Mouse (Mus musculus): ENCODE measurements around the gene Ccdc158. TPM values are rescaled to one million over a fixed set of nuclear protein-coding genes. Genes with fewer than 3 reads are reported as not detected.
A peak's percentile ranks its signal among the peaks of the same experiment; 100 is the strongest.

Ccdc158 gene
- polyA plus RNA-seq, 1 experiment: not detected

DNA sequence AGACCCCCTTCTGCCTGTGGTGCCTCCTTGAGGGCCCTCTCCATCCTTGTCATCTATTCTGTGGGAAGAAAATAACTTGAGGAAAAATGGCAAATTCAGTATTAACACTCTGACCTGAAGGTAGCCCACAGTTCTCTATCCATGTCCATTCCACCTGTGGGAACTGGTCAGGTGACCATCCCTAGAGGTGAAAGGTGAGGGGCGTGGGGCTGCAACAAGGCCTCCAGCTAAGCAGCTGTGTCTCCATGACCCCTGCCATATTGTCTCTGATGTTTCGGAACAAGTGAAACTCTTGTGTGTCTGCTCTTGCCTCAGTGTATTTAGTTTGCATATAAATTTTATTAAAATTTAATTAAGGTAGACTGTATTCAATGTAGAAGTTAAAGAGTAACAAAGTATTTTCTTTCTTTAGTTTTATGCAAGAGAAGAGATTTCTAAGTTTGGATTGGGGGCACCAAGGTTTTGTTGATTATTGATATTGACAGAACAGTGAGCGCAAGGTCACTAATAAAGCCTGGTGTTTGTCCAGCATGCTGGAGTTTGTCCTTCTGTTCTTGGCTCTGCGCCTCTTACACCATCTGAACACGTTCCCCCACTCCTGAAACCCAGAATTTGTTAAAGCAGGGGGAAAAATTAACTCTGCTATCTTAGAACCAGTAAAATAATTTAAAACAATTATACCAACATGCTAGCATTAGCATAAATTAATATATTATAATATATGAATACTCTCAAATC lies 67.4 kb downstream of the Ccdc158 start:
- H3K4me3 ChIP-seq: no peak overlapping the region
- H3ac ChIP-seq (ENCODE audit: control insufficient read depth, insufficient read length): no peak overlapping the region
- no peak overlapping the region for H3K4me2 ChIP-seq (ENCODE audit: low read depth)
- H3K36me3 ChIP-seq (ENCODE audit: control insufficient read depth, insufficient read depth): peaks cover 21% of the 10 kb centered on the region
- peak; percentile 42 for TF ChIP-seq POLR2A (IDR thresholded peaks at IDR 0.05; ENCODE audit: insufficient read length, low read depth)
- peak; percentile 80 for TF ChIP-seq POLR2AphosphoS2 (IDR thresholded peaks at IDR 0.05; ENCODE audit: insufficient read length, low read depth)
- TF ChIP-seq MAX (IDR thresholded peaks at IDR 0.05; ENCODE audit: low read depth): no peak
- peaks cover 28% of the 10 kb centered on the region for H3K79me2 ChIP-seq (ENCODE audit: control insufficient read depth, insufficient read depth)
- no peaks in the 10 kb centered on the region for H3K27me3 ChIP-seq (ENCODE audit: control insufficient read depth, insufficient read depth, insufficient read length)

DNA sequence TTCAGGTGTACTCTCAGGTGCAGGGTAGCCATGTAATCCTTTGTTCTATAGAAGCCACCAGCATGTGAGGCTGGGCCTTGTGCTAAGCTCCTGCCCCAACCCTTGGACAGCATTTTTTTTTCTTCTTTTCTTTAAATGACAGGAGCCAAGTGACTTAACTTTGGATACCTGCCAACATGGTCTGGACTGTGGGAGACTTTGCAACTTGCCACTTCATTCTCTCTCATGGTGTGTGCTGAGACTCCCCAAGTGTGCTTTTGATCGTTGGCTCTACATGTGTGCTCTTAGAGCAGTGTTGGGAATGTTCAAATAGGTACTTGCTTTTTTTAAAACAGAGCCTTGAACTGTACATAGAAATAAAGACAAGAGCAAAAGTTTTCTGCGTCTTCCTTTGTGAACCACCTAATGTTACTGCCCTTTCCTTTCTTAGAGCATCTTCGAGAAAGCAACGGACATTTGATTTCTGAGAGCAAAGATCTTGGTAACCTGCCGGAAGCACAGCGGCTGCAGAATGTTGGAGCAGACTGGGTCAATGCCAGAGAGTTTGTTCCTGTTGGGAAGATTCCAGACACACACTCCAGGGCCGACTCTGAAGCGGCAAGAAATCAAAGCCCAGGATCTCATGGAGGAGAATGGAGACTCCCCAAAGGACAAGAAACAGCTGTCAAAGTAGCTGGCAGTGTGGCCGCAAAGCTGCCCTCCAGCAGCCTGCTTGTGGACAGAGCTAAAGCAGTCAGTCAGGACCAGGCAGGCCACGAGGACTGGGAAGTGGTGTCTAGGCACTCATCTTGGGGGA lies 70.4 kb downstream of the Ccdc158 start:
- TF ChIP-seq CEBPB (IDR thresholded peaks at IDR 0.05; ENCODE audit: insufficient read depth, poor library complexity, severe bottlenecking) (no peak), MYOD1 (IDR thresholded peaks at IDR 0.05; ENCODE audit: control insufficient read depth in 1 of 3, insufficient read length in 2 of 3, low read depth in 2 of 3) (peak in 1 of 3 experiments; percentile 16), TCF3 (IDR thresholded peaks at IDR 0.05; ENCODE audit: insufficient read length, low read depth) (no peak), REST (IDR thresholded peaks at IDR 0.05; ENCODE audit: insufficient read depth, insufficient read length) (no peak), USF1 (IDR thresholded peaks at IDR 0.05; ENCODE audit: low read depth) (no peak), E2F4 (IDR thresholded peaks at IDR 0.05; ENCODE audit: insufficient read depth) (no peak), MYOG (IDR thresholded peaks at IDR 0.05; ENCODE audit: control insufficient read depth in 1 of 3, insufficient read depth in 1 of 3, insufficient read length in 2 of 3, low read depth in 2 of 3) (peak in 1 of 3 experiments; percentile 40), TCF12 (IDR thresholded peaks at IDR 0.05; ENCODE audit: insufficient read depth, poor library complexity, severe bottlenecking) (no peak), SRF (IDR thresholded peaks at IDR 0.05; ENCODE audit: control insufficient read depth, insufficient read length, low read depth) (no peak), MAX (IDR thresholded peaks at IDR 0.05; ENCODE audit: low read depth) (no peak), POLR2AphosphoS2 (IDR thresholded peaks at IDR 0.05; ENCODE audit: insufficient read length, low read depth) (peak; percentile 32), POLR2A (IDR thresholded peaks at IDR 0.05; ENCODE audit: insufficient read length, low read depth) (peak; percentile 15)
- Histone ChIP-seq H3K79me2 (ENCODE audit: control insufficient read depth, insufficient read depth) (peaks cover 28% of the 10 kb centered on the region), H3ac (ENCODE audit: control insufficient read depth, insufficient read length) (no peak overlapping the region), H3K36me3 (ENCODE audit: control insufficient read depth, insufficient read depth) (peaks cover 21% of the 10 kb centered on the region), H3K4me2 (ENCODE audit: low read depth) (peak overlapping the region; percentile 61), H3K27me3 (ENCODE audit: control insufficient read depth, insufficient read depth, insufficient read length) (no peaks in the 10 kb centered on the region), H3K4me3 (peak overlapping the region; percentile 94)

DNA sequence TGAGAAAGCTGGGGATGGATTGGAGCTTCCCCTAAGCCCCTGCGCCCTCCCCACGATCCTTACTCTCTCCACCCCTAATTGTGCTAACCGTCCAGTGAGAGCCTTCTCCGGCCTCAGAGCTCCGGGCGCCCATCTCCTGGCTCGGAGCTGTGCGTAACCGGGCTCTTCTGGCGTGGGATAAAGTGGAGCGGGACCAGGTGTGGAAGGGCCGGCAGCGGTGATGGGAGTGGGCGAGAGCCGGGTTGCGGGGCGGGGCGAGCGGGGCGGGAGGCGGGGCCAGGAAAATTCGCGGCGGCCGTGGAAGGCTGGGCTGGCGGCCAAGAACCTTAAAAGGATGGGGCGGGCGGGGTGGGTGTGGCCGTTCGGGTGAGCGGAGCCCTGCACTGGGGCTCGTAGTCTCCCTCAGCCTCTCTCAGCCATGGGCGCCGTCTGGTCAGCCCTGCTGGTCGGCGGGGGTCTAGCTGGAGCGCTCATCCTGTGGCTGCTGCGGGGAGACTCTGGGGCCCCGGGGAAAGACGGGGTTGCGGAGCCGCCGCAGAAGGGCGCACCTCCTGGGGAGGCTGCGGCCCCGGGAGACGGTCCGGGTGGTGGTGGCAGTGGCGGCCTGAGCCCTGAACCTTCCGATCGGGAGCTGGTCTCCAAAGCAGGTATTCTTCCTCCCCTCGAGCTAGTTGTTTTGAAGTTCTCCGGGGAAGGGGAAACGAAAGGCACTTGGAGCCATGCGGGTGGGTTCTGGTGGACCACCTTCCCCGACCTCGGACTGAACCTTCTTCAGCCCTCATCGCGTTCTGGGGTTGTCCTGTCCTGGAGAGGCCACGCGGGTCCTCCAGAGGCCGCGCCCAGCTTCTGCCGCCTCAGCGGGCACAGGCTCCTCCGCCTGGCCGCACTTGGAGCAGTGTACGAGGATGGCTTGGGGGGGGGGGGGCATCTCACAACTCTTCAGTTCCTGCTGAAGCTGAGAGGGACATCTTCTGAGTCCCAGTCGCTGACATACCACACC lies 72.1 kb downstream of the Ccdc158 start, which contains the start of gene Stbd1:
Gene Stbd1 (plus strand): TSS at position 351 of the 1,000 bp plus-strand sequence.
- Histone ChIP-seq H3K79me2 (ENCODE audit: control insufficient read depth, insufficient read depth) (peaks cover 28% of the 10 kb centered on the region), H3K36me3 (ENCODE audit: control insufficient read depth, insufficient read depth) (peaks cover 21% of the 10 kb centered on the region), H3K4me2 (ENCODE audit: low read depth) (peak within 1 kb of the TSS; percentile 84), H3ac (ENCODE audit: control insufficient read depth, insufficient read length) (peak within 1 kb of the TSS; percentile 60), H3K27me3 (ENCODE audit: control insufficient read depth, insufficient read depth, insufficient read length) (no peaks in the 10 kb centered on the region), H3K4me3 (peak within 1 kb of the TSS; percentile 94)
- TF ChIP-seq POLR2A (IDR thresholded peaks at IDR 0.05; ENCODE audit: insufficient read length, low read depth) (peak; percentile 85), TCF12 (IDR thresholded peaks at IDR 0.05; ENCODE audit: insufficient read depth, poor library complexity, severe bottlenecking) (no peak), MYOD1 (IDR thresholded peaks at IDR 0.05; ENCODE audit: control insufficient read depth in 1 of 3, insufficient read length in 2 of 3, low read depth in 2 of 3) (peak in 1 of 3 experiments; percentile 40), USF1 (IDR thresholded peaks at IDR 0.05; ENCODE audit: low read depth) (no peak), POLR2AphosphoS2 (IDR thresholded peaks at IDR 0.05; ENCODE audit: insufficient read length, low read depth) (peak; percentile 81), TCF3 (IDR thresholded peaks at IDR 0.05; ENCODE audit: insufficient read length, low read depth) (no peak), REST (IDR thresholded peaks at IDR 0.05; ENCODE audit: insufficient read depth, insufficient read length) (no peak), E2F4 (IDR thresholded peaks at IDR 0.05; ENCODE audit: insufficient read depth) (no peak), CEBPB (IDR thresholded peaks at IDR 0.05; ENCODE audit: insufficient read depth, poor library complexity, severe bottlenecking) (no peak), MAX (IDR thresholded peaks at IDR 0.05; ENCODE audit: low read depth) (no peak)

DNA sequence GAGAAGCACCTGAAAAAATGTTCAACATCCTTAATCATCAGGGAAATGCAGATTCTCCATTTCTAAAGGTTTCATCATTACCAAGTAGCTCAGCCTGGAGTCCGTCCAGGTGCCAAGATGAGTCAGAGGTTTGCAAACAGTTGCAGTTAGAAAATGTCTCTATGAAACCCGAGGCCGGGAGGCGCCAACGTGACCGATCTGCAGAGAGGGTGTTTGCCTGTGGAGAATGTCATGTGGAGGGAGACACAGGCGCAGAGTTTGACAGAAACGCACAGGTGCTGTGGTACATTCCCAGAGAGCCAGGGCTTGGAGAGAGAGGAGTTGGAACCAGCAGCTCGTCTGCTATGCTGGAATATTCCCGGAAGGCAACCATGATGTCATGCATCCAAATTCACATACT lies 76.0 kb downstream of the Ccdc158 start:
- TF ChIP-seq MYOG (IDR thresholded peaks at IDR 0.05; ENCODE audit: control insufficient read depth in 1 of 3, insufficient read depth in 1 of 3, insufficient read length in 2 of 3, low read depth in 2 of 3): peak; percentile 15 to 89 (median 55)
- TF ChIP-seq TCF12 (IDR thresholded peaks at IDR 0.05; ENCODE audit: insufficient read depth, poor library complexity, severe bottlenecking): peak; percentile 93
- TF ChIP-seq E2F4 (IDR thresholded peaks at IDR 0.05; ENCODE audit: insufficient read depth): no peak
- no peak for TF ChIP-seq SRF (IDR thresholded peaks at IDR 0.05; ENCODE audit: control insufficient read depth, insufficient read length, low read depth)
- TF ChIP-seq TCF3 (IDR thresholded peaks at IDR 0.05; ENCODE audit: insufficient read length, low read depth): peak; percentile 76
- TF ChIP-seq POLR2AphosphoS2 (IDR thresholded peaks at IDR 0.05; ENCODE audit: insufficient read length, low read depth): peak; percentile 26
- peak; percentile 76 for TF ChIP-seq USF1 (IDR thresholded peaks at IDR 0.05; ENCODE audit: low read depth)
- TF ChIP-seq CEBPB (IDR thresholded peaks at IDR 0.05; ENCODE audit: insufficient read depth, poor library complexity, severe bottlenecking): peak; percentile 98
- no peak for TF ChIP-seq REST (IDR thresholded peaks at IDR 0.05; ENCODE audit: insufficient read depth, insufficient read length)
- TF ChIP-seq MYOD1 (IDR thresholded peaks at IDR 0.05; ENCODE audit: control insufficient read depth in 1 of 3, insufficient read length in 2 of 3, low read depth in 2 of 3): peak; percentile 95 to 99 (median 97)
- no peak for TF ChIP-seq MAX (IDR thresholded peaks at IDR 0.05; ENCODE audit: low read depth)
- no peak for TF ChIP-seq POLR2A (IDR thresholded peaks at IDR 0.05; ENCODE audit: insufficient read length, low read depth)
- peaks cover 10% of the 10 kb centered on the region for H3K79me2 ChIP-seq (ENCODE audit: control insufficient read depth, insufficient read depth)
- no peak overlapping the region for H3ac ChIP-seq (ENCODE audit: control insufficient read depth, insufficient read length)
- H3K27me3 ChIP-seq (ENCODE audit: control insufficient read depth, insufficient read depth, insufficient read length): no peaks in the 10 kb centered on the region
- H3K36me3 ChIP-seq (ENCODE audit: control insufficient read depth, insufficient read depth): no peaks in the 10 kb centered on the region
- H3K4me3 ChIP-seq: no peak overlapping the region
- peak overlapping the region; percentile 68 for H3K4me2 ChIP-seq (ENCODE audit: low read depth)
